Mouse (Mus musculus) heart, postnatal 14 days (tissue): Measurements from ENCODE around the gene Grn. TPM values are rescaled to one million over a fixed set of nuclear protein-coding genes. Genes with fewer than 3 reads are reported as not detected.
A peak's percentile ranks its signal among the peaks of the same experiment; 100 is the strongest.
"Not testable (repeated sequence)": the region's sequence is repeated elsewhere in the genome, so short reads cannot be mapped to it uniquely, and the experiment has no call there.

Experiments used
- DNase-seq, 2 experiments: peaks; one replicate each; pipeline ENCODE4 v3.0.0; 2021 to 2022
- intact Hi-C: fragments of 180-260 bp; cut with DNase I; formaldehyde crosslinking; loops from one replicate; pipeline ENCODE4 v1.15.1; 2025
- total RNA-seq, 2 experiments: library from RNA; stranded (reverse); gene quantifications; 2 replicates each; pipeline ENCODE4 v1.2.3; 2021

Grn gene
- total RNA-seq, 2 experiments from 2014 or later, result 130 to 136 TPM

DNA sequence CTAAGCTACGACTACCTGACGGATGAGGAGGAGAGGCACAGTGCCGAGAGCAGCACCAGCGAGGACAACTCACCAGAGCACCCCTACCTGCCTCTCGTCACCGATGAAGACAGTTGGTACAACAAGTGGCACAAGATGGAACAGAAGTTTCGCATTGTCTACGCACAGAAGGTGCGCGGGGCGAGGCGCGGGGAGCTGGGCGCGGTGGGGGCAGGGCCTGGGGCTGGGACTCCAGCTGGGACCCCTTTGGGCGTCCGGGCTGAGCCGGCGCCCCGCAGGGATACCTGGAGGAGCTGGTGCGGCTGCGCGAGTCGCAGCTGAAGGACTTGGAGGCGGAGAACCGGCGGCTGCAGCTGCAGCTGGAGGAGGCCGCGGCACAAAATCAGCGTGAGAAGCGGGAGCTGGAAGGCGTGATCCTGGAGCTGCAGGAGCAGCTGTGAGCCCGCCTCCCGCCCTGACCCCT lies 30.5 kb upstream of the Grn start:
- intact Hi-C loops, result no loop called here
- DNase-seq, result peak in 1 of 2 experiments; percentile 32

GRCm38 (mm10) chr11:102400513-102401084 lies 29.5 kb upstream of the Grn start:
- intact Hi-C loops, result no loop called here

DNA sequence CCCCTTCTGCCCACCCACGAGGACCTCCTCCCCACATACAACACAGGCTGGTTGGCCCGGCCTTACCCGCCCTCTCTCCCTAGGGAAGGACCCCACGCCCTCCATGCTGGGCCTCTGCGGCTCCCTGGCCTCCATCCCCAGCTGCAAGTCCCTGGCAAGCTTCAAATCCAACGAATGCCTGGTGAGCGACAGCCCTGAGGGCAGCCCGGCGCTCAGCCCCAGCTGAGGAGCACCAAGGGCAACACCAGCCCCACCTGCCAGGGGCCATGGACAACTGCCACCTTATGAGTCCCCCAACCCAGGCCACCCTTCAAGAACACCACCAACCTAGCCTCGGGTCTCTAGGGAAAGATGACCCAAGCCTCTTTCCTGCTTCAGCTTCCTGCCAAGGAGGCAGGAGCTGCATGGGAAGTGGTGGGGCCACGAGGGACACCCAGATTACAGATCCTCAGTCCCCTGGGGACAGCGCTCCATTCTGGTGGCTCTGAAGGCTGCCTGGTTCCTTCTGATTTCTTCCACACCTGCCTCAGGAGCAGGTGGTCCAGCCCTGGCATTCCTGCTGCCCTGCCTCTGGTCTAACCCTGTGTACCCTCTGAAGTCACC lies 28.1 kb upstream of the Grn start:
- intact Hi-C loops, result no loop called here
- DNase-seq, result no peak

More at GRCm38 (mm10) chr11:102400513-102401084, 29.5 kb upstream of the Grn start:
- peak in 1 of 2 experiments; percentile 2 for DNase-seq

DNA sequence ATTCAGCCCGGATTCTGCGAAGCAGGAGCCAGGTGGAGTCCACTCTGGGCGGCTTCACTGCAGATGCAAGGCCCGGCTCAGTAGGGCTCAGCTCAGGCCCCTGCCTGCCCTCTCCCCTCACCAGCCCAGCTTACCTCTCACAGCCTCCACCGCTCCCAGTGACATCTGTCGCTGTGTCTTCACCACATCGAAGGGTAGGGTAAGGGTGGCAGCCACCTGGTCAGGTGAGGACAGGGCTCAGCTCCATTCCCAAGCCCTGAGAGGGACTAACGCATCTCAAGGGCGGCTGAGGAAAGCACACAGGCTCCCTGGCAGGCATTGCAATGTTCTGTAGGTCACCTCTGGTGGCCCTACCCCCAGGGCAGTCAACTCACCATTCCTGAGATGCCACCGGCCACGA lies 26.5 kb upstream of the Grn start:
- no peak for DNase-seq
- intact Hi-C loops, result no loop called here

GRCm38 (mm10) chr11:102404161-102405010 lies 25.7 kb upstream of the Grn start:
- intact Hi-C loops, result no loop called here
- DNase-seq, result no peak

GRCm38 (mm10) chr11:102405544-102406285 lies 24.4 kb upstream of the Grn start:
- intact Hi-C loops, result no loop called here
- DNase-seq, result no peak

GRCm38 (mm10) chr11:102406401-102406800 lies 23.7 kb upstream of the Grn start:
- intact Hi-C loops, result no loop called here
- peak in 1 of 2 experiments; percentile 6 for DNase-seq

GRCm38 (mm10) chr11:102406900-102407833 lies 22.9 kb upstream of the Grn start:
- DNase-seq, result peak; percentile 98
- intact Hi-C loops, result loop anchor here (1.0 kb wide), 1 partner anchor 87 kb away; no protein-coding TSS in a partner anchor

- DNase-seq, result no peak
- intact Hi-C loops, result loop anchor here (1.0 to 2.0 kb wide), 2 partner anchors 88 to 111 kb away; partner anchors contain the start of gene Atxn7l3
Observed at GRCm38 (mm10) chr11:102407834-102408215, 22.3 kb upstream of the Grn start, which contains the start of gene Slc25a39. Gene Slc25a39 (minus strand): TSS chr11:102407946.

- intact Hi-C loops, result loop anchor here (2.0 kb wide), 1 partner anchor 112 kb away; the partner anchor contains the start of gene Atxn7l3
- DNase-seq, result peak; percentile 94 to 96
Observed at GRCm38 (mm10) chr11:102408344-102408876, 21.7 kb upstream of the Grn start.

DNA sequence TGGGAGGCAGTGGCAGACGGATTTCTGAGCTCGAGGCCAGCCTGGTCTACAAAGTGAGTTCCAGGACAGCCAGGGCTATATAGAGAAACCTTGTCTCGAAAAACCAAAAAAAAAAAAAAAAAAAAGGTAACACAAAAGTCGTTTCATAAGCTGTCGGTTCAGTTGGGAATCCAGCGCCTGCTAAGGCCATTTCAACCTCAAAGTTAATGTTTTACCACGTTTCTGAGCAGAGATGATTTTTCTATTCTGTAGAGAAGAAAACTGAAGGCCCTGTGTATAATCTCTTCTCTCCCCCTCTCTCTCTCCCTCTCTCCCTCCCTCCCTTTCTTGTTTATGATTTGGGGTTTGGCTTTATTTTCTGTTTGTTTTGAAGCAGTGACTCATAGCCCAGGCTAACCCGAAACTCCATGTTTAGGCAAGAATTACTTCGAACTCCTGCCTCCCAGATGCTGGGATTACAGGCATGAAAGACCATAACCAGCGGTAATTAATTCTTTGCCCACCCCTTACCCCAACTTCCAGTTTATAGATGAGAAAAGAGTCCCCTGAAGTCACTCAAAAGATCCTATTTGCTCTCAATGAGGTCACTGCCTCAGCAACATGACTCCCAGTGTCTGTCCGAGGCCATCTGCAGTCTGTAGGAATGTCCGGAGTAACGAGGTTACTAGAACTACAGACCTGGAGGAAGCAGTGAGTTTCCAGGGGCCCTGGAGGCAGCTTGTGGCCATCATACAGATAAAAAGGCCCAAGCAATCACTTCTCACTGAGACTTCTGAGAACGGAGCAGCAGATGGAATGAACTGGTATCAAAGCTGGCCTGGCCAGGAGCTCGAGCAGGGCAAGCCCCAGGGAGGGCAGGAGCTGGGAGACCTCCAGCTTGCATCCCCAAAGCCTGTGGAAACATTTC lies 21.0 kb upstream of the Grn start:
- intact Hi-C loops, result loop anchor here (2.0 kb wide), 1 partner anchor 112 kb away; the partner anchor contains the start of gene Atxn7l3
- no peak for DNase-seq

GRCm38 (mm10) chr11:102409795-102410330 lies 20.3 kb upstream of the Grn start:
- no peak for DNase-seq
- intact Hi-C loops, result loop anchor here (2.0 kb wide), 3 partner anchors 21 to 113 kb away; partner anchors contain the start of genes Atxn7l3 and Grn

- intact Hi-C loops, result loop anchor here (2.0 kb wide), 2 partner anchors 20 to 102 kb away; partner anchors contain the start of gene Grn
Observed at GRCm38 (mm10) chr11:102410345-102410744, 19.8 kb upstream of the Grn start.

GRCm38 (mm10) chr11:102411061-102411460 lies 19.1 kb upstream of the Grn start:
- intact Hi-C loops, result loop anchor here (2.0 kb wide), 2 partner anchors 20 to 102 kb away; partner anchors contain the start of gene Grn
- DNase-seq, result no peak

More at GRCm38 (mm10) chr11:102410345-102410744, 19.8 kb upstream of the Grn start:
- not testable (repeated sequence) for DNase-seq

DNA sequence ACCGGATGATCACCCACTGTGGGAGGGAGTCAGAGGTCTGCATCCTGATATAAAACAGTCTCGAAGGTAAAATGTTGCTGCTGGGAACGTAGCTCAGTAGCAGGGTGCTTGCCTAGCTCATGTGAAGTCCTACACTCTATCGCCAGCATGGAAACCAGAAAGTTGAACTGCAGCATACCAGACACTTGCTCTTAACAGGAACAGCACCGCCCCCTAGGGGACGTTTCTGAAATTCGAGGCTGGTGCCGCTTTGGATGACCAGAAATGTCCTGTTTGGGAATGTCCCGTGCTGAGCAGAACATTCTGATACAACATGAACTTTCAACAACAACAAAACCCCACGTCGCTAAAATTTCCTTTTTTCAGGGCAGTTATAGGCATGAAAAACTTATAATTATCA lies 18.4 kb upstream of the Grn start:
- DNase-seq, result peak; percentile 93 to 96
- intact Hi-C loops, result loop anchor here (2.0 kb wide), 2 partner anchors 19 to 103 kb away; partner anchors contain the start of gene Grn

DNA sequence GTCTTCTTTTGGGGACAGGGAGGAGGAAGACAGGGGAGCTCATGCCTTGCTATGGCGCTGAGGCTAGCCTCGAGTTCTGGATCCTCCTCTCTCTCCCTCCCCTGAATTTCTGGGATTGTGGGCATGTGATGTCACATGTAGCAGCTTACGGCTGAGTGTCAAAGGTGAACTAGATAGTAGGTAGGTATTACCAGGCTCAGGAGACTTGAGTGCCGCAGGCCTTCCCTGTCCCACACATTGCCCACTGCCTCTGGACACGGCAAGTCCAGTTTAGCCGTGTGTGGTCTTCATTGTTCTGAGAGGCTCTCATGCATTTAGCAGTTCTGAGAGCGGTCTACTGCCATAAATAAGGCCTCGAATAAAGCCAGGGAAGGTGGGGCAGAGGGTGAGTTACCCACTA lies 17.1 kb upstream of the Grn start:
- intact Hi-C loops, result no loop called here
- DNase-seq, result no peak
